Mouse (Mus musculus): Measurements from ENCODE around the gene Gstm1.
"Not testable (repeated sequence)": the region's sequence is repeated elsewhere in the genome, so short reads cannot be mapped to it uniquely, and the experiment has no call there.

Gstm1 gene

DNA sequence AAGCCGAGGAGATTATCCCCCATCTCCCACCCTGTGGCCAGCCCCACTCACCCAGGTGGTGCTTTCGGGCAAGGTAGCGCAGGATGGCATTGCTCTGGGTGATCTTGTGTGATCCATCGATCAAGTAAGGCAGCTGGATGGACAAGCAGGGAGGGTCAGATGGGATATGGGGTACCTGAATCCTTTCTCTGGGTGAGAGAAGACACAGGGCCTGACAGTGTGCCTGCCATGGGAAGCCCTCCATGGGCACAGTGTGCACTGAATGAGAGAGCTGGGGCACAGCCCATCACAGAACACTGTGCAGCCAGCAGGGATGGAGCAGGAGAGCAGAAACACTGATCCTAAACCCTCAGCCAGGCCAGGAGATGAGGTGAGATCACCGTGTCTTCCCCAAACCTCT, 1.3 kb downstream of the Gstm1 start:
- not testable (repeated sequence) for DNase-seq (ENCODE audit: extremely low read depth, low read depth, low spot score)

DNA sequence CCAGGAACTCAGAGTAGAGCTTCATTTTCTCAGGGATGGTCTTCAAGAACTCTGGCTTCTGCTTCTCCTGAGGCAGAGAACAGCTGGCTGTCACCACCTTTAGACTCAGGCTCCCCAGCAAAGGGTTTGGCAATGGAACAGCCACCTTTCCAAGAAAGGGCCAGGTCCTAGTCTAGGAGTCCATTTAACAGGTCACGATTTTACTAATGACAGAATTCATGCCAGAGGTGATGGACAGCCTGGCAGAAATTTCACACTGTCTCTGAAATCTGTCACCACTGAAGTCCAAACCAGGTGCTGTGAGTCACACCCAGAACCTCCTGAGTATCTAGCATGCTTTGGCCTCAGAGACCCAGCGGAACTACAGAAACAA, 2.8 kb downstream of the Gstm1 start:
- no peak for DNase-seq (ENCODE audit: extremely low read depth, low read depth, low spot score)

DNA sequence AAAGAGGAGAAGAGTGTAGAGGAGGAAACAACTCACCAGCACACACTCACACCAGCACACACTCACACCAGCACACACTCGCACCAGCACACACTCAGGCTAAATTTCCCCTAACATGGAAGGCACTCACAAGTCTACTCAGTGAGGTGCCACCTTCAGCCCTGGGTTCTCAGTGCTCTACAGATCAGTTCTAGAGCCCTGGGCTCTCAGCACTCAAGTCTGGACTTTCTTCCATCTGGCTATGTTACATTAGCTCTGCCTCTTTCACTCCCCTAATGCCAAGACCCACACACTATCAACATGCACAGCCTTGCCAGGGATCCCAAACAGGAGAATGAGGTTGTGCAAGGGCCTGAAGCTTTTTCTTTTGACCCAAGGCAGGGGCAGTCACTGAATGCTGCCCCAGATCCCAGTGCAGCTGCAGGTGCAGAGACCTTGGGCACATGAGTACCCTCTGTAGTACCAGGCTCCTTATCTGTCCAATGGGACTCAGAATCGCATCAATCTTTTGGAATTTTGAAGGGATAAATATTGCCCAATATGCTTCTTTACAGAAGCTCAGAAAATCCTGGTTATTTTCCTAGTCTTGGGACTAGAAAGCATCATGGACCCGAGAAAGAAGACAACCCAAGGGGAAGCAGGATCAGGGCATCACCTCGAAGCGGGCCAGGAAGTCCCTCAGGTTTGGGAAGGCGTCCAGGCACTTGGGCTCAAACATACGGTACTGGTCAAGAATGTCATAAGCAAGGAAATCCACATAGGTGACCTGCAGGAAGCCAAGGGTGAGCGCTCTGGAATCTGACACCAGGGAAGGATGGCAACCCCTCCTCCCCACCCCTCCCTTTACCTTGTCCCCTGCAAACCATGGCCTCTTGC, 3.4 kb downstream of the Gstm1 start:
- DNase-seq (ENCODE audit: extremely low read depth, low read depth, low spot score), result no peak

DNA sequence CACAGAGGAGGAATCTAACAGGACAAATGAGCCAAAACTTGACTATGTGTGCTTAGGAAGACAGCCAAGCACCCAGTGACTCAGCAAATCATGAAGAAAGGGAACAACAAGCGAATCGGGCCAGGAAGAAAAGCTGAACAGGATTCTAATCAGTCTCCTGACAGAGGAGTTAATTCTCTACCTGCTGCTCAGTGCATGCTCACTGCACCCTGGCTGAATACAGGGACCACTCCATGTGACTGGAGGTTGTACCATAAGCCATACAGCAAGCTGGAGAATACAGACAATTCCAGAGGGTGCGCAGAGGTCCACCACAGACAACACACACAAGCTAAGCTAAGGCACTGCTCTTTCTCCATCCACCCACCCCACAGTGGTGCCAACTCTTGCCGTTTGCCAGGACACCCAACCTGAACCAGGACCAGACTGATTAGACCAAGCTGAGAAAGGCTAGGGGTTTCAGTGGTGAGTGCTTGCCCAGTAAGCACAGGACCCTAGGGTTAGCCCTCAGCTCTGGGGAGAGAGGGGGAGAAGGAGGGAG, 4.4 kb downstream of the Gstm1 start:
- DNase-seq (ENCODE audit: extremely low read depth, low read depth, low spot score), result peak; percentile 52

DNA sequence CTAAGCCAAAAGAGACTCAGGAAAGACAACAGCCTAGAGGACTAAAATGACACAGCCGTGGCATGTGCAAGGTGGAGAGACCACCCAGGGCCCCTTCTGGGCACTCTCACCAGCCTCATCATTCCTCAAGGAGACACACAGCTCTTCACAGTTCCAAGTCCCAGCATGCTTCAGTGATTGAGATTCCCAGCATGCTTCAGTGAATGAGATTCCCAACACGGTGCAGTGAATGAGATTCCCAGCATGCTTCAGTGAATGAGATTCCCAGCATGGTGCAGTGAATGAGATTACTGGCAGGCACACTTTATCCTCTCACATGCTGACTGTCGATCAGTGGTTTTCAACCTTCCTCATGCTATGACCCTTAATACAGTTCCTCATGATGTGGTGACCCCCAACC, 6.2 kb downstream of the Gstm1 start:
- no peak for DNase-seq (ENCODE audit: extremely low read depth, low read depth, low spot score)

DNA sequence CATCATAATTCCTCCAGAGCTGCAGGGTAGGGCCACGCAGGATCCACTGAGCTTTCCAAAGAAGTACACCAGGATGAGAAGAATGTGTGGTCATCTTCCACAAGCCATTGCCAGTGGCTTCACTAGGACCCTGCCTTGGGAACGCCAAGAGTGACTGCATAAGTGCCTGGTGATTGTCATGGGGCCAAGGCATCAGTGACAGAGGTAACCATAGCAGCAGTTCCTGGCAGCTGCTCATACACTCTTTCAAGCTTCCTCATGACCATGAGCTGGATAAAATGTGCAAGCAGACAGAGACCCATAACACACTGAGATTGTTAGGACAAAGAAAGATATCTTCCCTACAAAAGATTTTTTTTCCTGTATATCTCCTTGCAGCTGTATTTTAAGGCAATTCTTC, 7.5 kb downstream of the Gstm1 start:
- DNase-seq (ENCODE audit: extremely low read depth, low read depth, low spot score), result no peak

DNA sequence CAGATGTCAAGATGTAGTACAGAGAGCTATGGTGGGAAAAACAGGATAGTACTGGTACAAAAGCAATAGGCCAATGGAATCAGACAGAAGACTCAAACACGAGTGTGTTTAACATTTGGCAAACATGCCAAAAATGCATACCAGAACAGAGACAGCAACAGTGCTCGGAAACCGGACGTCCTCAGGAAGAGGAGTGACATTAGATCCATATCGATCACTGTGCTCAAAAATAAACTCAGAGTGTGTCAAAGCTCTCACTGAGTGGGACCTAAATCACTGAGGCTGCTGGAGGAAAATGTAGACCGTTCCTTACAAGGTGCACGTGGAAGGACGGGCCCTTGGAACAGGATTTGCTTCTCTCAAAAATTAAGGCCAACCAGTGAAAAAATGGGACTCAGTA, 15.8 kb downstream of the Gstm1 start:
- DNase-seq (ENCODE audit: extremely low read depth, low read depth, low spot score), result no peak

DNA sequence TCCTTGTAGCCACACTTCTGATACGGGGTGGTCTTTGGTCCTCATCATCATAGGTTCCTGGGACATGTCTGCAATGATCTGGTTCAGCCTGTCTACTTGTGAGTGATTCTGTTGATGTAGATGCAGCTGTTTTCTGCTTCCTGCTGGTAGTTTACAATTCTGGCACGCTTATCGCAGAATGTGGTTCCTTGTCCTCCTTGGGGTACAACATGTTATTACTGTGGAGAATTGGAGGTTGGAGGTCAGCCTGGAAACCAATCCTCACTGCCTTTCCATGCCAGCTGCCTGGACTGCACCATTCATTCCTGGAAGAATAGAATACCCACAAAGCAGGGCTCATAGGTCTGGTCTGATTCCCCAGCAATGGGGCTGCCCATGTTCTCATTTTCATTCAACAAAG, 18.3 kb downstream of the Gstm1 start:
- no peak for DNase-seq (ENCODE audit: extremely low read depth, low read depth, low spot score)

DNA sequence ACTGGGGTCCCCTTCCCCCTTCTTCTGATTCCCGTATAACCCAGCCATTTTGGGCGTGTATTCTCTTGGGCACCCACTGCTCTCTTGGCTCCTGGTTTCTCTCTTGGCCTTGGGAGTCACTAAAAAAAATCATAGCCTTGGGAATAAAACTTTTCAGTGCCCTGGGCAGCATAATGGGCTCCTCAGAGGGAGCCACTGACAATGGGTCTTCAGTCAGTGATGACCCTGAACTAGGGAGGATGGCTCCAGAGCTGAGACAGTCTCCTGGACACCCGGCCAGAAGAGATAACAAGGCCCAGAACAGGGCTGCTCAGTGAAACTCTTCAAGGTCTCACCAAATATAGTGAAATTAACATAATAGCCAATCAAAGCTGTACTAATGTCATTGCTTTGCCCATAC, 19.2 kb downstream of the Gstm1 start:
- DNase-seq (ENCODE audit: extremely low read depth, low read depth, low spot score), result no peak

DNA sequence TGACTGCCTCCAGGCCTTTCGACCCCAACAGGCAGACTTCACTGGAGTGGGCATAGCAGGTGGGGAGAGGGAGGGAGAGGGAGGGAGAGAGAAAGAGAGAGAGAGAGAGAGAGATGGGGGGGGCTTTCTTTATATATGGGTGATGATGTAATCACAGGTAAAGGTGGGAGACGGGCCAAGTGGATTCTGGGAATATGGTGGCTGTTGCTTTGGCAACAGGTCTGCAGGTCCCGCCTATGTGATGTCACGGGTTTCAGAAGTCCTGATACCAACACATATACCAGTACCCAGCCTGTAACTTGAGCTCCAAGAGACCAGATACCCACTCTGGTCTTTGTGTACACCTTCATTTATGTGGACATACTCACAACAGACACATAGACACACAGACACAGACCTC, 21.2 kb downstream of the Gstm1 start:
- DNase-seq (ENCODE audit: extremely low read depth, low read depth, low spot score), result no peak

DNA sequence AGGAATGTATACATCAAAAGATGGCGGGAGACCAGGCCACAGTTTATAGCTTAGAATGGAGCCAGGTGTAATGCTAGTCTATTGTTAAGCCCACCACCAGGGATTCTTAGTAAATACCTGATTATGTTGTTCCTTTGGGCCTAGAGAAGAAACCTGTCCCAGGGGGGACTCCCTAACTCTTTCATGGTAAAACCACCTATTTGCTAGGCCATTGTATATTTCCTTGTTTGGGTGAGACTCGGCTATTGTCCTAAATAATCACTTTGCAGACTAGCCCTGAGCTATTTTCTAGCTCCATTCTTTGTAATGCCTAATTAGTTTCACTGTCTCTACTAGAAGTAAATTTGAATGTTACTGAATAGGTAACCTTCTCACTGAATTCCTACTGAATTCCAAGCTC, 21.8 kb downstream of the Gstm1 start:
- DNase-seq (ENCODE audit: extremely low read depth, low read depth, low spot score), result not testable (repeated sequence)

DNA sequence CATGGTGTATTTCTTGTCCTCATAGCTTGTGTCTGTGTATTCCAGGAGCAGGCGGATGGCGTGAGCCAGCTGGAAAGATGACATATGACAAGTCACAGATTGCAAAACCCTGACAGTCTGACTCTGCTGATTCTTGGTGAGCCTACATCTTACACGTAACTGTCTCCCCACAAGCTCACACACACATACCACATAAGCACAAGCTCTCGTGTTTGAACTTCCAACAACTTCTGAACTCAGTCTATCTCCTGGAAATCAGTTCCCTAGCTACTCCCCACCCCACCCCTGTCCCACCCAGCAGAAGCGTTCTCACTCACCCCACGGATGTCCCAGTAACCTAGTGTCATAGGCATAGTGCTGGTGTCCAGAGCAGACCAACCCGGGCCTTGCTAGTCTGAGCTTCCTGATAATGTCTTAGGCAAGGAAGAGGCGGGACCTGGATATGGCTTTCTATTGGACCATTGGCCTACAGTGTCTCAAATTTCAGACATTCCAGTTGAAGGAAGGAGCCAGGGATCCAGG, 31.7 kb downstream of the Gstm1 start, which contains the start of gene Gstm2:
Gene Gstm2, minus strand, starts transcription at position 413 of the 522 bp plus-strand sequence.
- DNase-seq (ENCODE audit: extremely low read depth, low read depth, low spot score), result peak; percentile 10

DNA sequence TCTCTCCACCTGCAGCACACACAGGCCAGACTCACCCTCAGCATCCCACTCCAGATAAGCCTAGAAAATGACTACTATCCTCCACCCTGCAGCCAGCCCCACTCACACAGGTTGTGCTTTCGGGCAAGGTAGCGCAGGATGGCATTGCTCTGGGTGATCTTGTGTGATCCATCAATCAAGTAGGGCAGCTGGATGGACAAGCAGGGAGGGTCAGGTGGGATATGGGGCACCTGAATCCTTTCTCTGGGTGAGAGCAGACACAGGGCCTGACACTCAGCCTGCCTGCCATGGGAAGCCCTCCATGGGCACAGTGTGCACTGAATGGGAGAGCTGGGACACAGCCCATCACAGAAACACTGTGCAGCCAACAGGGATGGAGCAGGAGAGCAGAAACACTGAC, 32.6 kb downstream of the Gstm1 start:
- DNase-seq (ENCODE audit: extremely low read depth, low read depth, low spot score), result not testable (repeated sequence)

DNA sequence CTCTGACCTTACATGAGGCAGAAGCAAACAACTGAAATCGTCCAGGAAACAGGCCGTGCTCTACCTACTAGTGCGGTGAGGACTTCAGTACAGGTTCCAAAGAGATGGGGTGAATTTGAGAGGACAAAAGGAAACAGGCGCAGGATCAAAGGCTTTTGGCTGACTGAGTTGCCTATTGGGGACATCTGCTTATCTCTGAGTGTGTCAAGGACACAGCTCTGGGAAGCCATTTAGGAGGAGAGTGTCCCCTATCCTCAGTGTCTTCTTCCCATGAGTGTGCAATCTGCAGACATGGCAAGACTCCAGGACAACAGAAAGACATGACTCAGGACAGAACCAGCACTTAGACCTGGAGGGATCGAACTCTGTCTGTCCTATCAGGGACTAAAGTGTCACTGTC, 33.3 kb downstream of the Gstm1 start:
- DNase-seq (ENCODE audit: extremely low read depth, low read depth, low spot score), result no peak

DNA sequence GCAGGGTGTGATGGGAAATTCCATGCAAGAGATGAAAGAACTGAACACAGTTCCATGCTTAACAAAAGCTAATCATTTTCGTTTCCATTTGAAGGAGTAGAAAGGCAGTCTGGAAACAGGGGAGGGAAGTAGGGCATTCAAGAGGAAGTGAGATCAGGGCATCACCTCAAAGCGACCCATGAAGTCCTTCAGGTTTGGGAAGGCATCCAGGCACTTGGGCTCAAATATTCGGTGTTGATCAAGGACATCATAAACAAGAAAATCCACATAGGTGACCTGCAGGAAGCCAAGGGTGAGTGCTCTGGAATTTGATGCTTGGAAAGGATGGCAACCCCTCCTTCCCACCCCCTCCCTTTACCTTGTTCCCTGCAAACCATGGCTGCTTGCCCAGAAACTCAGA, 34.0 kb downstream of the Gstm1 start:
- no peak for DNase-seq (ENCODE audit: extremely low read depth, low read depth, low spot score)

DNA sequence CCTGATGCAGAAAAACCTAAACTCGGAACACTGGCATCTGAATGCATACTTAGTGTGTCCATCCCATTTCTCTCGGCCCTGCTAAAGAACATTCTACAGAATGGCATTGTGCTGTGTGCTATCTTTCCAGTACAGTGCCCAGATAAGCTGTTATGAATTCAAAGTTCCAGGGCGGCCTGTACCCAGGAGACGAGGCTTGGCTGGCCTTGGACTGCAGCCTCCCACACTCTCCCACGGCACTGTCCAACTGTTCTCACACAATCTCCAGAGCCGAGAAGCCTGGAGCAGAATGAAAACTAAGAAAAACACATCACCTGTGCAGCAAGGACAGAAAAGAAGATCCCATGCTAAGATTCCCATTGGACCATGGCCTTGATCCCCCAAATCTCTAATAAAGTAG, 35.0 kb downstream of the Gstm1 start:
- DNase-seq (ENCODE audit: extremely low read depth, low read depth, low spot score), result no peak

DNA sequence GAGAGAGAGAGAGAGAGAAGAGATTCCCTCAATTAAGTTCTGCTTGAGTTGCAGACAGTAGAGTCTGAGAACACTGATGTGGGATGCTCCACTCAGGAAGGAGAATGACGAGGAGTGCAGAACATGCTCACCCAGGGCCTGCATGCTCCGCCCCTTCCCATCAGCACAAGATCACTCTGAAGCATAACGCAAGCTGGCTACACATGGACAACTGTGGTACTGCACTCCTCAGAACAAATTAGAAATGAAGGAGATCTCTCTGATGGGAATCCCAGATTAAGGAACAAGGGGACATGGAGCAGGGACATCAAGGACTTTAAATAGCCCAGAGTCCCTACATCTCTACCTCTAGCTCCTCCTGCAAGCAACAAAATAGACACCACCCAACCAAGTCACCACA, 36.5 kb downstream of the Gstm1 start:
- DNase-seq (ENCODE audit: extremely low read depth, low read depth, low spot score), result no peak

DNA sequence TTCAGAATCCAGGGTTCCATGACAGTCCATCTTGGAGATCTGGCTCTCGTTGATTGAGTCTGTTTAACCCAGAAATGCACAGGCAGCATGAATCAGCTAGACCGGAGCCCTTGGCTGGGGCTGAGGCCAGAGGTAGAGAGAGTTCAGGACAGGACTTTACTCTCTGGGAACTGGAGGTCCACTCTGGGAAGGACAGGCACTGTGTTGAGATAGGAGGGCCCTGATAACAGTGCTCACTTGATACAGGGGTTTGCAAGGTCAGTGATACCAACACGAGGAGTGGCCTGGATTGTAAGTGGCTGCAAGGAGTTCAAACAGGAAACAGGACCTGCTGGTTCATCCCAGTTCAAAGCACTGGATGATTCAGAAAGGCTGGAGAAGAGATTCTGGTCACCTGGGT, 40.1 kb downstream of the Gstm1 start:
- no peak for DNase-seq (ENCODE audit: extremely low read depth, low read depth, low spot score)

DNA sequence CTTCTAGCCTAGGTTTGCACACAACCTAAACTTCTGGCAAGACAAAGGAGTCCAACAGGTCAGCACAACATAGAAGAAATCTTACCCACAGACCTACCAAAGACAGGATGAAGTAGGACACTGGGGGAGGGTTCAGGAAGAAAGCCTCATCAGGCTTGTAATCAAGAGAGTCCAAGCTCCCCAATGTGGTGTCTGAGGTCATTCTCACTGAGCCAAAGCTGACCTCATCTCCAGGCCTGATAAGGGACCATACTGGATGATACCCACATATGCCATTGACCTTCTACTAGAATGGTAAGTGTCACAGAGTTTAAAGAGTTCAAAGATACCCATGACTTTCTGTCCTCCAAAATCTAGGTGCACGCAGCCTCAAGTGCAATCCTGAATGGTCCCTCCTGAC, 43.5 kb downstream of the Gstm1 start:
- DNase-seq (ENCODE audit: extremely low read depth, low read depth, low spot score), result no peak

DNA sequence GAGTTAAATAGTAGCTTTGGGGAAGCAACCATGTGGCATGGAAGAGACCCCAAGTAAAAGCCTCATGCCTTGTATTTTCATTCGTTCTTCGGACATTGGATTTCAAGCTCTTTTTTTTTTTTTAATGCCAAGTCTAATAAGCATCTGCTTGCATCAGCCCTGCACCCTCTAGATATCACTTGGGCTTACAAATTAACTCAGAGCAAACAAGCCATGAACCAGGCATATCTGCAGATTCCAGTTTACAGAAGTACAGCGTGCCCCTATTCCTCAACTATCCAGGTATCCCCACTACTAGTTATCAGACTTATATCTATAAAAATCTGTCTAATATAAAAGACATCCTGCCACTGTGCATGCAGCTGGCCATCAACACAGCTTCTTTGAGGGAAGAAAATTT, 45.7 kb downstream of the Gstm1 start:
- DNase-seq (ENCODE audit: extremely low read depth, low read depth, low spot score), result no peak

DNA sequence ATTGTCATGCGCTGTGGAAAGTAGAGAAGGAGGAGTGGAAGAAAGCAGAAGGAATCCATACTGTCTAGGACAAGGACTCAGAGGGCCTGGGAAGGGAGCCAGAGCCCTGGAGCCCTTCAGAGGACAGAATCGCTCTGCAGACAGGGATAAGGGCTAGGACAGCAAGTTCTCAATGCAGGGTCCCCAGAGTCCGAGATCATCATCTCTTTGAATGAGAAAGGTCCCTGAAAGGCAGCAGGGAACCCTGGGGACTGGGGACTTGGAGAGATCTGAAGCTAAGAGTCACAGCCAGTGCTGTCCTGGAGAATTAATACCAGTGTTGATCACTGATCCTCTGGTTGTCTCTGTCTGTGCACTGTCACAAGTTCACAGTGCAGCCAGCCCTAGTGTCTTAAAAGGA, 46.7 kb downstream of the Gstm1 start:
- not testable (repeated sequence) for DNase-seq (ENCODE audit: extremely low read depth, low read depth, low spot score)

DNA sequence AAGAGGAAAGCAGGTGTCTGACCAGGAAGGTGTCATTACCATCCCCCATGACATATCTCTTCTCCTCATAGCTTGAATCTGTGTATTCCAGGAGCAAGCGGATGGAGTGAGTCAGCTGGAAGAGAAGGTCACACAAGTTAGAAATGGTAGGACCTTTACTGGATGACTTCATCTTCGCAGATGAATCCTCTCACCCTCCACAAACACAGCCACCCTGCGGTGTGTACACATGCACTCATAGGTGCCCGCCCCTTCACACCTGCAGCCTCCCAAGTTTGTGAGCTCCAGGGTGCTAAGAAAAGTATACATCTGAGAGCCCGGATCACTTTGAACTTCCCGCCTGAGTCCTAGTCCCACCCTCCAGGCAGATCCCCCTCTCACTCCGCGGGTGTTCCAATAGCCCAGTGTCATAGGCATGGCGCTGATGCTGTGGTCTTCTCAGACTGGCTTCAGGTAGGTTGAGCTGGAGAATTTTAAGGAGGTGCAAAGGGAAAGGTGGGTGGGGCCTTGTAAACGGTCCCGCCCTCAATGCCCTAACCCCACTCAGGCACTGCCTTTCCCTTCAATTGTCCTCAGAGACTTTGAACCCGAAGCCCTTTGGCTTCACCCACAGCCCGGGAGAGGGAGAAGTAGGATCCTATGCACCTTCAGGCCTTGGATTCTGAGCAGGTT, 48.9 kb downstream of the Gstm1 start, which contains the start of gene Gstm3:
Gene Gstm3, minus strand, starts transcription at position 560 of the 672 bp plus-strand sequence.
- no peak for DNase-seq (ENCODE audit: extremely low read depth, low read depth, low spot score)

All from fat pad, adult 2 months (tissue).